Mouse (Mus musculus): Measurements from ENCODE around the gene Pcbp1.
"Not testable (repeated sequence)": the region's sequence is repeated elsewhere in the genome, so short reads cannot be mapped to it uniquely, and the experiment has no call there.

Gene Pcbp1

GRCm38 (mm10) chr6:86526032-86526960, at the start of gene Pcbp1:
Gene Pcbp1 (minus strand): TSS chr6:86526321.
- peak; percentile 85 for DNase-seq (ENCODE audit: extremely low read depth, low read depth)

DNA sequence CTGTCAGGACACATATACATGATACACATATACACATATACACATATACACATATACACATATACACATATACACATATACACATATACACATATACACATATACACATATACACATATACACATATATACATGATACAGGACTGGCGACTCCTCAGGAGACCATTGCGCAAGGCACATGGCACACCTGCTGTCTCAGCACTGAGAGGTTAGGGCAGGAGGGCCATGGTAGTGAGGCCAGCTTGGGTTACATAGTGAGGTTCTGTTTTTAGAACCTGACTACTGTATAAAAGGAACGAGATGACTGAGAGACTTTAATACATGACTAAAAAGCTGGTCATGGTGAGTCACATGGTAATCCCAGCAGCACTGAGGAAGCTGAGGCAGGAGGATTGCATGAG, 48.4 kb upstream of the Pcbp1 start:
- no peak for DNase-seq (ENCODE audit: extremely low read depth, low read depth)

- no peak for DNase-seq (ENCODE audit: extremely low read depth, low read depth)
Observed at GRCm38 (mm10) chr6:86570830-86571229, 44.7 kb upstream of the Pcbp1 start.

- no peak for DNase-seq (ENCODE audit: extremely low read depth, low read depth)
Observed at GRCm38 (mm10) chr6:86569461-86569820, 43.3 kb upstream of the Pcbp1 start.

DNA sequence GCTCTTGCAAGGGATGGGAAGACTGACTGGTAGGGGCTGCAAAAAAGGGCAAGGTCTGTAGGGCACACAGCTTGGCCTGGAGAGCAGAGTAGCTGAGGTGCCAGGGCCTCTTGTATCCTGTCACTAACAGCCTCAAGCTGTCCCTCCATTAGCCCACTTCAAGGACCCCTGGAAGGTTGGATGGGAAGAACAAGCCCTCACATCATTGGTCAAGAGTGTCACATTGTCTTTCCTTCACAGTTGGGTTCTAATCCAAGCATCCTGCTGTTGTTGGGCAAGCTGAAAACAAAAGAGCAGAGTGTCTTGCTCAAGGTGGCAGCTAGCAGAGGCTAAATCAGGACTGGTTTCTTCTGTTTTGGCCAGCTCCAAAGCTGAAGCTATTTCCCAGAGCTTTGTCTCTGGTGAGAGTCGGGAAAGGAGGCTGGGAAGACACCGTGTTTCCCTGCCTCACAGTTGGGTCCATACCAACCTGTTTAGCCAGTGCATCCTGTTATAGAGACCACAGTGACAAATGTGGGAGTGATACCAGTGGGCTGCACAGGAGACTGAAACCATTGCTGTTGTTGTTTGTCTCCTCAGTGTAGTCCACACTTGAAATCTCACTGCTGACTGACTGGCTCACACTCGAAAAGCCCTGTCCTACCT, 42.8 kb upstream of the Pcbp1 start:
- no peak for DNase-seq (ENCODE audit: extremely low read depth, low read depth)

- no peak for DNase-seq (ENCODE audit: extremely low read depth, low read depth)
Observed at GRCm38 (mm10) chr6:86565782-86566181, 39.7 kb upstream of the Pcbp1 start.

DNA sequence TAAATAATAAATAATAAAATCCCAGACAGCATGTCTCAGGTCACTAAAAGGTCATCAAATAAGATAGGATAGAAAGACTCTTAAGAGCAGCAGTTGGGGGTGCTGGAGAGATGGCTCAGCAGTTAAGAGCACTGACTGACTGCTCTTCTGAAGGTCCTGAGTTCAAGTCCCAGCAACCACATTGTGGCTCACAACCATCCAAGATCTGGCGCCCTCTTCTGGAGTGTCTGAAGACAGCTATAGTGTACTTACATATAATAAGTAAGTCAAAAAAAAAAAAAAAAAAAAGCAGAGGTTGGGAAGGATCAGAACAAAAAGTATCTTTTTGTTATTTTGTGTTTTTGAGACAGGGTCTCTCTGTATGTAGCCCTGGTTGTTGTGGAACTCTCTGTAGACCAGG, 31.1 kb upstream of the Pcbp1 start:
- DNase-seq (ENCODE audit: extremely low read depth, low read depth) = not testable (repeated sequence)

- no peak for DNase-seq (ENCODE audit: extremely low read depth, low read depth)
Observed at GRCm38 (mm10) chr6:86556345-86557058, 30.4 kb upstream of the Pcbp1 start.

DNA sequence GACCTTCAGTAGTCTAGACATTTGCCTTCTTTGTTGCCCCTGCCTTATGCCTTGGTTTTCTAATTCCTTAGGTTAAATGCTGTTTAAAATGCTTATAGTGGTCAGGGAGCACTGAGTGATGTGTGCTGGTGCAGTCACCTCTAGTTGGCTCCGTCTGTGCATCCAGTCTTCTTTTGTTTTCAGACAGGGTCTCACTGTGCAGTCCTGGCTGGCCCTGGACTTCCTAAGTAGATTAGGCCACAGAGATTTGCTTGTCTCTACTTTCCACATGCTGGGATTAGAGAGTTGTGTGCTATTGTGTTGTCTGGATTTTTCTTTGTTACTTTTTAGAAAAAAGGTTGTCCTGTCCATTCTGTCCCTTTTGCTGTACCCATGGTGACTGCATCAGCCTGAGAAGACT, 24.5 kb upstream of the Pcbp1 start:
- DNase-seq (ENCODE audit: extremely low read depth, low read depth) = no peak

GRCm38 (mm10) chr6:86547880-86548367, 21.8 kb upstream of the Pcbp1 start:
- DNase-seq (ENCODE audit: extremely low read depth, low read depth) = no peak

DNA sequence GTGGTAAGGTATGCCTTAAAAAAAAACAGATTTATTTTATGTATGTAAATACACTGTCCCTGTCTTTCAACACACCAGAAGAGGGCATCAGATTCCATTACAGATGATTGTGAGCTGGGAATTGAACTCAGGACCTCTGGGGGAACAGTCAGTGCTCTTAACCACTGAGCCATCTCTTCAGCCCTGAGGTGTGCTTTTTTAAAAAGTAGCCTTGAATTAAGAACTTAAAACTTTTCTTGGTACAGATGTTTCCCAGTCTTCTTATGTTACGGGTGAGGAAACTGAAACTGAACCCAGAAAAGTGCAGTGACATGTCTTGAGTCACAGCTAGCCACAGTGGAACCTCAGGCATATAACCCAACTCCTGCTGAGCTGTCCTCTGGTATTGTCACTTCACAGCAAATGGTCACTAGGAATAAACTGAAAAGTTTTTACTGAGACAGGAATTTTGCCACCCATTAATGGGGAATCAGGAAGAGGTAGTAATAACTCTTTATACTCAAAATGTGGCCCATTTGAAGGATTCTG, 21.2 kb upstream of the Pcbp1 start:
- DNase-seq (ENCODE audit: extremely low read depth, low read depth) = no peak

DNA sequence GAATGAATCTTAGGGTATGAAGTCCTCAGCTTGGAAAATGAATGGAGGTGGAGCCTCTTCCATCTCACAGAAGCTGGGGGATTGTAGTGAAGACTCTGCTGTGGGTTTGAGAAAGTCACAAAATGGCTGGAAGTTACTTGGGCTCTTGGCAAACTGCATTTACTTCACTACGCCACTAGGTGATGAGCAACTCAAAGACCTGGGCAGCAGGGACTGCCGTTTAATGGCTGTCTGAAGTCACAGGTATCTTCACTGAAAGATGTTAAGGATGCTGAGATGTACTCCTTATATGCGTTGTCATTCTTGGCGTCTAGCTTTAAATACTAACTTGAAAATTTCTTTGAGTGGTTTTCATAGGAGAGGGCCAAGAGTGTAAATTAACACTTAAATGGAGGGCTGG, 19.1 kb upstream of the Pcbp1 start:
- DNase-seq (ENCODE audit: extremely low read depth, low read depth) = no peak

DNA sequence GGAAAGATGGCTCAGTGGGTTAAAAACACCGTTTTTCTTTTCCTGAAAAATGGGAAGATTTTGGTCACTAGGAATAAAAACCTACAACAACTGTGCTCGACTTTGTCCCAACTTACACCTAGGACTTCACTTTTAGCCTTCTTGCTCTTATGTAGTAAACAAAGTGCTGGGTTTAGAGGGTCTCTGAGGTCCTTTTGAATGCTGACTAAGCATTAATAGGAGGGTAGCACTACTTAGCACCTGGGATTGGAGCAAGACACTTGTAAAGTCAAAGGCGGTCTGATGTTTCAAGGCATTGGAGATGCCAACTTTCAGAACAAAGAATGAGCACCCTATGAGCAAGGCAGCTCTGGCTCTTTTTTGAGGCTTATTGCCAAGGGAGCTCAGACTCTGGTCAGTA, 17.7 kb upstream of the Pcbp1 start:
- DNase-seq (ENCODE audit: extremely low read depth, low read depth) = no peak

GRCm38 (mm10) chr6:86543060-86543459, 16.9 kb upstream of the Pcbp1 start:
- no peak for DNase-seq (ENCODE audit: extremely low read depth, low read depth)

DNA sequence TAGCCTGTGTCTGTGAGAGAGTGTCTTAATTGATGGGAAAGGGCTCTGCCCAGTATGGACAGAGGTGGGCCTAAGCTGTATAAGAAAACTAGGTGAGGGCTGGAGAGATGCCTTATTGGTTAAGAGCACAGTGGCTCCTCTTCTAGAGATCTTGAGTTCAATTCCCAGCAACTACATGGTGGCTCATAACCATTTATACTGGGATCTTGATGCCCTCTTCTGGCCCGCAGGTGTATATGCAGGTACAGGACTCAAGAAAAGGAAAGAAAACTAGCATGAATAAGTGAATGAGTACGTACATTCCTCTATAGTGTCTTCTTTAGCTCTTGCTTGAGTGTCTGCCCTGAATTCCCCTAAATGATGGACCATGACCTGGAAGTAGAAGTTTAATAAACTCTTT, 15.5 kb upstream of the Pcbp1 start:
- DNase-seq (ENCODE audit: extremely low read depth, low read depth) = no peak

- no peak for DNase-seq (ENCODE audit: extremely low read depth, low read depth)
Observed at GRCm38 (mm10) chr6:86528451-86528785, 2.3 kb upstream of the Pcbp1 start.

- DNase-seq (ENCODE audit: extremely low read depth, low read depth) = no peak
Observed at GRCm38 (mm10) chr6:86527766-86528450, 1.8 kb upstream of the Pcbp1 start.

DNA sequence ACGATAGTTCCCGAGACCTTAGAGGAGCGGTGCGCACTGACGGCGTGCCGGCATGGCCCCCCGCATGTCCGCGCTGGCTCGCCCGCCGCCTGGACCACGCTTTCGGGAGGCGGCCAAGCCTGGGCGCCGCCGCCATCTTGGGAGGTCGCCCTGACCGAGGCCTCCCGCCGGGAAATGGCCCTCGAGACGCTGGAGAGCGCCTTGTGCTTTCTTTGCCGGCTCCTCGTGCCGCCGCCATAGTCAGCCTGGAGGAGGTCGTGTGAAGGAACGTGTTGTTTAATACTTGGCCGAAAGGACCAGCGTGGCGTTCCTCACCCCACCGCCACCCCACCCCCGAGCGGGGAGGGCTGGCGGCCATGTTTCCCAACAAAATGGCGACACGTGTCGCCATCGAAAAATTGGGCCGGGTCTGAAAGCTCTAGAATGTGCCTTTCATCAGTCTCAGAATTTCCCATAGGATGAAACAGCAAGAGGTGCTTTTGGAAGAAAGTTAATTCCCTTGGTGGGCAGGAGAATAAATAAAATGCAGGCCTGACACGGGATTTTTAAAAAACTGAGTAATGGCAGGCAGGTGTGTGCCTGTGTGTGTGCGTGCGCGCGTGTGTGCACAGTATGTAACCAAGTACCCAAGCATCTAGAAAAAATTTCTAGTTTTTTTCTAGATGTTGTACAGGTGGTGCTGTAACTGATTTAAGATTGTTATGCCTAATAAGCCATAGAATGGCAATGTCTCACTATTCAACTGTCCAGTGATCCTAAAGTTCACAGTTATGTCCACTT, 1.0 kb upstream of the Pcbp1 start:
- no peak for DNase-seq (ENCODE audit: extremely low read depth, low read depth)

- no peak for DNase-seq (ENCODE audit: extremely low read depth, low read depth)
Observed at GRCm38 (mm10) chr6:86525646-86526031, 482 bp downstream of the Pcbp1 start.

DNA sequence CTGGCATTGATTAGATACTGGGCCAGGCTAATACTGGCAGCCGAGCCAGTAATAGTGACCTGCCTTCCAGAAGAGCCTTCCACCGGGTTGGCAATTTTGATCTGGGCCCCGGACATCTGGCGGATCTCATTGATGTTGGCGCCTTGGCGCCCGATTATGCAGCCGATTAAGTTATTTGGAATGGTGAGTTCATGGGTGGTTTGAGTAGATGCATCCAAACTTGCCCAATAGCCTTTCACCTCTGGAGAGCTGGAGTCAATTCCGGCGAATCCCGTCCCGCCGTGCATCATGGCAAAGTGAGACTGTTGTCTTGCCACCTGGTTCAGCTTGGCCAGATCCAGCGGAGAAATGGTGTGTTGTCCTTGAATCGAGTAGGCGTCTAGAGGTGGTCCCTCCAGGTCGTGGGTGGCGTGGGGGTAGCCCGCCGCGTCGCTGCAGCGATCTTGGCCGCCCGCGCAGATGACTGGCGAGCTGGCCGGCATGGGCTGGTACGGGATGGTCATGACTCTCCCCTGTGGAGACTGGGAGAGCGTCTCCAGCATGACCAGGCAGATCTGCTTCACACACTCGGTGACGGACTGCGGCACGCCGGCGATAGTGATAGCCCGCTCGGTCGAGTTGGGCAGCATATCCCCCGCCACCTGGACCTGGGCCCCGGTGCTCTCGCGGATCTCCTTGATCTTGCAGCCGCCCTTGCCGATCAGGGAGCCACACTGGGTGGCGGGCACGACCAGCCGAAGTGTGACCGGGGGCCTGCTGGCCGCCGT, 1.1 kb downstream of the Pcbp1 start:
- DNase-seq (ENCODE audit: extremely low read depth, low read depth) = no peak

All from MEL-GATA-1-ER (cell line).